Mouse (Mus musculus) forebrain, embryonic 14.5 days (tissue): ENCODE data around the gene Mrps5. TPM values are rescaled to one million over a fixed set of nuclear protein-coding genes. Genes with fewer than 3 reads are reported as not detected.
"Not testable (repeated sequence)": the region's sequence is repeated elsewhere in the genome, so short reads cannot be mapped to it uniquely, and the experiment has no call there.

Experiments
- ATAC-seq: fragments of 200-750 bp; cut with Nextera tagmentation; 2 replicates; pipeline ENCODE4 v1.8.0; 2017; ENCODE audit warnings: mild to moderate bottlenecking, moderate library complexity
- DNase-seq: peaks from one replicate; pipeline ENCODE4 v3.0.0-alpha.2; 2015; ENCODE audit warnings: low spot score
- H3K27ac ChIP-seq: fragments of 300-500 bp; sonication (generic); 2 replicates; pipeline ENCODE4 v1.5.1; 2014; ENCODE audit warnings: low read depth, mild to moderate bottlenecking, control low read depth, low read length, moderate library complexity
- H3K27me3 ChIP-seq: fragments of 300-500 bp; sonication (generic); replicated peaks from 2 replicates; pipeline ENCODE4 v1.6.1; 2014; ENCODE audit warnings: low read length, control low read depth, mixed read lengths; ENCODE audit not compliant: control insufficient read depth, insufficient read depth
- H3K36me3 ChIP-seq: fragments of 300-500 bp; sonication (generic); 2 replicates; pipeline ENCODE4 v1.6.1; 2014; ENCODE audit warnings: low read length, control low read depth; ENCODE audit not compliant: control insufficient read depth, insufficient read depth
- H3K4me1 ChIP-seq: fragments of 300-500 bp; sonication (generic); 2 replicates; pipeline ENCODE4 v1.6.1; 2014; ENCODE audit warnings: antibody characterized with exemption, low read length, control low read depth; ENCODE audit not compliant: control insufficient read depth, insufficient read depth
- H3K4me2 ChIP-seq: fragments of 300-500 bp; sonication (generic); 2 replicates; pipeline ENCODE4 v1.6.1; 2014; ENCODE audit warnings: mild to moderate bottlenecking, control low read depth, low read length
- H3K4me3 ChIP-seq: fragments of 300-500 bp; sonication (generic); 2 replicates; pipeline ENCODE4 v1.5.1; 2014; ENCODE audit warnings: low read depth, low read length, control low read depth
- H3K9ac ChIP-seq: fragments of 300-500 bp; sonication (generic); 2 replicates; pipeline ENCODE4 v1.6.1; 2014; ENCODE audit warnings: mild to moderate bottlenecking, low read length, control low read depth, moderate library complexity
- H3K9me3 ChIP-seq: fragments of 300-500 bp; sonication (generic); replicated peaks from 2 replicates; pipeline ENCODE4 v1.6.1; 2016; ENCODE audit warnings: low read length, control low read depth, mixed read lengths; ENCODE audit not compliant: control insufficient read depth
- WGBS: fragments of 180-500 bp; shearing (Covaris S2); extraction: QIAGEN DNeasy Blood & Tissue Kit; methylation state at CpG from one replicate; pipeline ENCODE4 v1.1.7; 2014; 5-methylcytosine and 5-hydroxymethylcytosine counted together
- polyA plus RNA-seq: library from polyadenylated mRNA; unstranded; fragments of >200 nt; fragmentation: Nextera tagmentation; extraction: Ambion mirVana; gene quantifications from 2 replicates; pipeline ENCODE4 v1.2.1, GENCODE M21; 2014

Gene Mrps5
- polyA plus RNA-seq, 1 experiment from 2014 or later, result 172 TPM

DNA sequence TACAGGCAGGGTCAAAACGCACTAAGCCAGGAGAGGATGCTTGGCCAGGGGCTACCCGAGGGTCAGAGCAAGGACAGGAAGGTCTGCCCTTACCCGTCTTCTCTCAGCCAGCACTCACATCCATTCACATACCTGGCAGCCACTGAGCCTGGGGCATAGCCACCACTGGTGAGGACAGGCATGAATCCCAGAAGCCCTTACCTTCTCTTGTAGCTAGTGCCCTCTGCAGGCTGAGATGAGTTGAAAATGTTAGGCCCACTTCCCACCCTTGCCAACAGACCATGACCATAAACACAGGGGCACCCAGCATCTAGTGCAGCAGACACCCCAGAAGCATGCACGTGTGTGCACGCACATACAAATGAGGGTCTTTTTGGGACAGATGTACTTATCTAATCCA is 35.9 kb upstream of the Mrps5 start:
- Histone ChIP-seq H3K4me3 (no peak overlapping the region), H3K4me1 (no peaks in the 10 kb centered on the region), H3K27me3 (peaks cover 6% of the 10 kb centered on the region; the same call in 1 of the 2 replicates), H3K4me2 (no peak overlapping the region), H3K27ac (no peak overlapping the region), H3K9ac (no peak overlapping the region), H3K9me3 (no peaks in the 10 kb centered on the region), H3K36me3 (no peaks in the 10 kb centered on the region)
- 51% methylated on average over 5 of the region's 5 CpGs for WGBS
- peak; percentile 49 for DNase-seq
- ATAC-seq, result no peak

DNA sequence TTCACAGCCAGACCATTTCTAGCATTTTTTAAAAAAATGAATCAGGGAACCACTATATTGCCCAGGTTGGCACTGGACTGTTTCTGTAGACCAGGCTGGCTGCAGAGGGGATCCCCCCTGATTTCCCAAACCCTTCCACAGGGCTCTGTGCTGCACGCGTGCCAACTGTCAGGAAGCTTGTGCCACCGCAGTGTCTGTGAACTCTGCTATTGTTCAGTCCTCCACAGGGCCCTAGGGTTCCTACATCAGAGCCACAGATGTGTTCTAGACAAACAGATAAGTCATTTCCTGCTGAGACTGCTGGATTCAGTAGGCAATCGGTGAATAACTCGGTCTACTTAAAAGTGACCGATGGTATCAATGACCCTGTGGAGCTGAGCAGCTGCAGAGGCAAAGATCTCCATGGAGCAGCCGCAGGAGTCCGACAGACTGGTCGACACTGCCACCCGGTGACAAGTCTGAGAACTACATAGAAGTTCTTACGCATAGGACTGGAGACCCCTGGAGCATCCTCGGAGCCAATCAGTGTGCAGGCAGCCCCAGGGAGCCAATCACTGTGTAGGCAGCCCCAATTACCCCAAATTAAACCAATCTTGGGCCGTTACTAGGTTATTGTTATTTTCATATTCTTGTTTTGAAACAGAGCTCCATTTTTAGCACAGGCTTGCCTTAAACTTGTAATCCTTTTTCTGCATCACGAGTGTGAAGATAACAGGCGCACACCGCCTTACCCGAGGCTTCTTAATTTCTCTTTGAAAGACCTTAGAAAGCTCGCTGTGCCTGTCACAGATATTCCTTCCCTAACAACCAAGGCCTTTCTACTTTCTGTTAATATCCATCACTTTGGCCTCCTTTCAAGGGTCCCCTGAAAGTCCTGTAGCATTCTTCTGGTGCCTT is 27.7 kb upstream of the Mrps5 start:
- peaks cover 3% of the 10 kb centered on the region; the same call in 1 of the 2 replicates for H3K4me1 ChIP-seq

DNA sequence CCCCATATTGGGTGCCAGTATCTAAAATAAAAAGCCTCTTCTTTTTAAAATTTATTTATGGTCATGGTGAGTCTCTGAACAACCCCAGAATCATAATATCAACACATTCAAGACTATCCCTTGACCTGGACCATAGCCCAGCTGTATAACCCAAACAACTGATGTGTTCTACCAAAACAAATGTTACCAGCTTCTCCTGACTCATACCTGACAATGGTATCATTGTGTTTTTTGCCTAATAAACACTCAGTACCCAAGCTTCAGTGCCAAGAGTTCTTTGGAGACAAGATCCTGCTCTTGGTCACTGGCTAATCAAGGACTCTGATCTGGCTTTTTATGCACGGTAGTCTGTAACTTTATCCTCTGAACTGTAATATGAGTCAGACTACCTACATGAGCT is 13.7 kb upstream of the Mrps5 start:
- H3K9ac ChIP-seq, result no peak overlapping the region
- H3K4me2 ChIP-seq, result no peak overlapping the region
- no peaks in the 10 kb centered on the region for H3K9me3 ChIP-seq
- no peak for DNase-seq
- no peaks in the 10 kb centered on the region for H3K4me1 ChIP-seq
- peaks cover 21% of the 10 kb centered on the region for H3K36me3 ChIP-seq
- 71% methylated on average over 1 of the region's 1 CpGs for WGBS
- H3K27ac ChIP-seq, result no peak overlapping the region
- no peaks in the 10 kb centered on the region for H3K27me3 ChIP-seq
- H3K4me3 ChIP-seq, result no peak overlapping the region
- ATAC-seq, result no peak

More for the DNA sequence above, 27.7 kb upstream of the Mrps5 start:
- H3K27me3 ChIP-seq, result no peaks in the 10 kb centered on the region; the same call in 1 of the 2 replicates
- H3K4me2 ChIP-seq, result peak overlapping the region; percentile 34
- H3K27ac ChIP-seq, result no peak overlapping the region
- peak overlapping the region; percentile 21; the same call in 1 of the 2 replicates for H3K9ac ChIP-seq
- peak overlapping the region; percentile 6 for H3K4me3 ChIP-seq
- 12% methylated on average over 18 of the region's 18 CpGs for whole genome bisulfite sequencing
- H3K36me3 ChIP-seq, result no peaks in the 10 kb centered on the region
- ATAC-seq, result peak; percentile 100
- no peaks in the 10 kb centered on the region for H3K9me3 ChIP-seq
- peak; percentile 97 for DNase-seq

DNA sequence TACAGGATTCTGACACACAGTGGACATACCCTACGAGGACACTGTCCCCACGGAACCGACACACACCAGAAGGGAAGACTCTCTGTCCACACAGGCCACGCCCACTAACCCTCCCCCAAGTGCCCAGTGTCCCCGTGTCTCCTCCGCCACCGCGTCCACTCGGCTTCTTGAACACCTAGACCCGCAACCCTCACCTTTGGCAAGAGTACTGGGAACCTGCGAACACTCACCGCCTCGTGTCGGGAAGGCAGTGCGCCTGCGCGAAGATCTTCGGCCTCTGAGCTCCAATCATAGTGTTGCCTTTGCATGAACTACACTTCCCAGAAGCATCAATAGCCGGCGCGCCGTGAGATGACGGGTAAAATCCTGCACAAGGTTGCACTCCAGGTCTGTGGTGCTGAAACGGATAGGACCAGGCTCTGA is 2.6 kb upstream of the Mrps5 start:
- Histone ChIP-seq H3K9ac (peak overlapping the region; percentile 77), H3K27me3 (no peaks in the 10 kb centered on the region), H3K4me3 (peak overlapping the region; percentile 62), H3K4me2 (peak overlapping the region; percentile 92), H3K27ac (no peak overlapping the region), H3K36me3 (peaks cover 7% of the 10 kb centered on the region), H3K4me1 (peaks cover 20% of the 10 kb centered on the region), H3K9me3 (no peaks in the 10 kb centered on the region)
- ATAC-seq (peak; percentile 88), DNase-seq (peak; percentile 97)
- under 1% methylated on average over 24 of the region's 24 CpGs for WGBS

DNA sequence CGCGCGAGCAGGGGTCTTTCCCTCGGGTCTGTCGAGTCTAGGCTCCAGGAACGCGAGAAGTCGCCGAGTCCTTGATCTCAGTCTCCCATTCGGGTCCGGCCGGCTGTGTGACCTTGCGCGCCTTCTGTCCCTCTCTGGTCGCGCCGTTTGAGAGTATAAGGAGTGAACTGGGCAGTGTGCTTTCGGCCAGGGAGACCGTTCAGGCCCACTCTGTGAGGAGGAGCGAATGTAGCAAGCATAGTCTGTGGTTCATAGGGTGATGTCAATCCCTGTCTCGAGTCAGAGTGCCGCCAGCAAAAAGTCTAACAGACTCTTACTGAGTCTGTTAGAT is 457 bp downstream of the Mrps5 start:
- Histone ChIP-seq H3K27ac (peak overlapping the region; percentile 90), H3K4me3 (peak overlapping the region; percentile 91), H3K36me3 (peaks cover 15% of the 10 kb centered on the region), H3K9ac (peak overlapping the region; percentile 90), H3K4me2 (peak overlapping the region; percentile 73), H3K4me1 (peaks cover 20% of the 10 kb centered on the region), H3K9me3 (no peaks in the 10 kb centered on the region), H3K27me3 (no peaks in the 10 kb centered on the region)
- DNase-seq, result peak; percentile 19
- 0% methylated on average over 22 of the region's 22 CpGs for WGBS
- ATAC-seq, result no peak; the same call in 1 of the 2 replicates

DNA sequence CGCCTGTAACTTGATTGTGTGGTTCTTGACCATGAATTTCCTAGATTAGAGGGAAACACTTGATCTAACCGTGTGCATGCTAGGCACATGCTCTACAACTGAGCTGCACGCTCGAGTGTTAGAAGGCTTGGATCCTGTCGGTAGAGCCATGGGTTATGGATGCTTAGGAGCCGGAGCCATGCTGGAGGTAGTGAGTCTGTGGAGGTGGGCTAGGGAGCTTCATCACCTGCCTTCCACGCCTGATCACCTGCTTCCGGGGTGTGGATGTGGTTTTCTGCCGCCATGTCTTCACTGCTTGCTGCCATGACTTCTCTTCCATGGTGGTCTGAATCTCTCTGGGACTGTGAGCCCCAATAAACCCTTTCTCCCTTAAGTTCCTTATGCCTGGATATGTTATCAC is 1.9 kb downstream of the Mrps5 start:
- Histone ChIP-seq H3K27ac (no peak overlapping the region), H3K9me3 (no peaks in the 10 kb centered on the region), H3K27me3 (no peaks in the 10 kb centered on the region), H3K36me3 (peaks cover 25% of the 10 kb centered on the region), H3K4me2 (no peak overlapping the region), H3K9ac (0 out of 2 replicates have a peak overlapping the region, but pooled peaks have one; percentile 17), H3K4me3 (no peak overlapping the region), H3K4me1 (peaks cover 16% of the 10 kb centered on the region)
- WGBS, result 92% methylated on average over 9 of the region's 9 CpGs
- DNase-seq (no peak), ATAC-seq (no peak)

DNA sequence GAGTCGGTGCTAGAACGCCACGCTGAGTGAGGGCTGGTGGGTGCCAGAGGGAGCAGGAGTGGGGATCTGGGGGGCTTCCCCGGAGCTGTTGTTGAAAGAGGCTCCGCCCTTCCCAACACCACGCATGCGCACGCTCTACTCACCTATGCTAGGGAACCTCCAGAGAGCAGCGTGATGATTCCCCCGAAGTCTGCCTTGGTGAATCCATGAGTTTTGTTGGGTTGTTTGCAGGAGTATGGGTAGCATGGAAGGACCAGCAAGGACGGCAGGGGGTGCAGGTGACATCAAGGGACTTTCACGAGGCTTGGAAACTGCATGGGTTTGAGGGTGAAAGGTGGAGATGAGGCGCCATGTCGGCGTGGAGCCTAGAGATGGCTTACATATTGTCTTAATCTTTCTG is 3.2 kb downstream of the Mrps5 start:
- Histone ChIP-seq H3K27ac (no peak overlapping the region), H3K27me3 (no peaks in the 10 kb centered on the region), H3K9ac (no peak overlapping the region), H3K4me1 (peaks cover 14% of the 10 kb centered on the region), H3K9me3 (no peaks in the 10 kb centered on the region), H3K4me3 (no peak overlapping the region), H3K4me2 (no peak overlapping the region), H3K36me3 (peaks cover 38% of the 10 kb centered on the region)
- ATAC-seq (no peak), DNase-seq (no peak)
- 86% methylated on average over 15 of the region's 15 CpGs for WGBS

DNA sequence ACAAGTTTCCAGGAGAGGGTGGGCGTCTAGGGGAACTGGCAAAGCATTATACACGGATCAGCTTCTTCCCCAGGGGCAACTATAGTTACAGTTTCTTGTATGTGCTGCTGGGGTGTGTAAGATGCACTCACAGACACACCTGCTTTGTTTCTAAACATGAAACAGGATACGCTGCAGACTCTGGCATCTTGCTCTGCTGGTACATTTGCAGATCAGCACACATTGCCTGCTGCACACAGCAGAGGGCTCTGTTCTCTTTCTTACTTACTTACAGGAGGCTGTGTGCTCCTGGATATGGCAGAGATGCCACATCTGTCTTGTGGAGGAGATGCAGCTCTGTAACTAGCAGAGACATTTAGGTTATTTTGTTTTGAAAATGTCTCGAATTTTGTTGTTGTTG is 3.8 kb downstream of the Mrps5 start:
- no peak for DNase-seq
- Histone ChIP-seq H3K4me3 (no peak overlapping the region), H3K4me2 (no peak overlapping the region), H3K4me1 (peaks cover 14% of the 10 kb centered on the region), H3K36me3 (peaks cover 44% of the 10 kb centered on the region), H3K27ac (no peak overlapping the region), H3K9ac (no peak overlapping the region), H3K9me3 (no peaks in the 10 kb centered on the region), H3K27me3 (no peaks in the 10 kb centered on the region)
- no peak for ATAC-seq
- 82% methylated on average over 4 of the region's 4 CpGs for WGBS

DNA sequence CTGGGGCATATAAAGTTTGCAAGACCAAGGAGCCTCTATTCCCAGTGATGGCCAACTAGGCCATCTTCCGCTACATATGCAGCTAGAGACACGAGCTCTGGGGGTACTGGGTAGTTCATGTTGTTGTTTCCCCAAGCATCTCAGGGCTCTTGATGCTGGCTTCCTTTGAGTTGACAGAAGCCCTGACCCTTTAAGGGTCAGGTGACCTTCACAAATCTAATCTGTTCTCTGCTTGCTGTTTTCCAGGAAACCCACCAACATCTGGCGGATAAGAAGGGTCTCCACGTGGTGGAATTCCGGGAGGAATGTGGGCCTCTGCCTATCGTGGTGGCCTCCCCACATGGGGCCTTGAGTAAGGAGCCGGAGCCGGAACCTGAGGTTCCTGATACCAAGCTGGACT is 16.4 kb downstream of the Mrps5 start:
- 95% methylated on average over 6 of the region's 8 CpGs for WGBS
- not testable (repeated sequence) for DNase-seq, ATAC-seq, H3K4me3 ChIP-seq, H3K9me3 ChIP-seq, H3K27me3 ChIP-seq, H3K4me2 ChIP-seq, H3K4me1 ChIP-seq, H3K27ac ChIP-seq, H3K9ac ChIP-seq
- peaks cover 76% of the 10 kb centered on the region for H3K36me3 ChIP-seq
